Mouse (Mus musculus) layer of hippocampus, adult 9-10 months (tissue): ENCODE measurements at regions not wholly inside any gene's neighbourhood (a gene's known extent, or its start where the extent isn't known, plus 50 kb on each side); places are given as distances from the start of the nearest gene placed in this dataset.

Experiments
- DNase-seq: peaks from one replicate; pipeline ENCODE4 v3.0.0; 2022; ENCODE audit warnings: low spot score

DNA sequence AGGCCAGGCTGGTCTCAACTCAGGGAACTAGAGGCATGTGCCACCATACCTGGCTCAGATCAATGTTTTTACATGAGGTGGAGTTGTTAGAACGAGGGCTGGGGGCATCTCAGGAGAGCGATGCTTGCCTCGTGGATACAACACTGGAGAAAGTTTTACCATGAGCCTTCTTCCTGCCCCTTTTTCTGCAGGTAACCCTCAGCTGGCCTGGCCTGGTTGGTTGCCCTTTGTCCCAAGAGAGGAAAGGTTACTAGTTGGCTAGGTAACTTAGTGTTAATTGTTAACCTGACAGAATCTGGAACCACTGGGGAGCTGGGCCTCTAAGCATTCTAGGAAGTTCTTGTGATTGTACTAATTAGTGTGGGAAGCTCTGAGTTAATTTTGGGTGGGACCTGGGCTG is 81.0 kb upstream of the Sertad2 start:
- no peak for DNase-seq

DNA sequence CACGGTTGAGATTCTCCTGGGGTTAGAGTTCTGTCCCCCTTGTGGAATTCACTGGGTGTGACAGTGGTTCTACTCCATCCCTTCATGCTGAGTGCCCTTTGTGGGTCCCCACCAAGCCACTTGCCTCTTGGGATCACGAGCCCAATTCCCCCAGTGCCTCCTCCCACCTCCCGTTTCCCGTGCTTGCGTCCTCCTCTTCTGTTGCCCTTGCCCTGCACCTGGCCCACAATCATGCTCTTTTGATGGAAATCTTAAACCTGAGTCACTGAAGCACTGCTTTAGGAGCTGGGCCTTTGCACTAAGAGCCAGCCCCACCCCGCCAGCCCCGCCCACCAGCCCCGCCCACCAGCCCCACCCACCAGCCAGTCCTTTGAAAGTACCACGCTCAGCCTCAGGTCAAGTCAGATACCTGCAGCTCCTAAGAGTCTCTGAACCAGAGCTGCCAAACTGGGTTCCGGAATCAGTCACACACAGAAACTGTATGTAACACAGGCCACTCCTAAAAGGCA is 79.8 kb upstream of the Sertad2 start:
- DNase-seq: no peak

DNA sequence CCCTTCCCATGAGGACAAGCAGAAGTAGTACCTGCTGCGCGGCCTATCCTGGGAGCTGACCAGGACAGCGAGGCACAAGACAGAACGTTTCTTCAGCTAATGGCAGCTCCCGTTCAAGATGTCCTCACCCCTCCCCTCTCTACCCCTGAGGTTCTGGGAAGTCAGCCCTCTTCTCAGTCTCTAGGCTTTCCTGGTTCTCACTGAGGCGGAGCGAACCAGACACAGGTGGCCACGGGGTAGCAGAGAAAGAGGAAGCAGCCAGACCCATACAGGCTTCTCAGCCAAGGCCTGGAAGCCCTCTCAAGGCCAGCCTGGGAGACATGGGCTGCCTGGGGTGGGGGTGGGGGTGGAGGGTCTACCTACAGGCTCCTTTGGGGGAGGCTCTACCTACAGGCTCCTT is 78.5 kb upstream of the Sertad2 start:
- no peak for DNase-seq

DNA sequence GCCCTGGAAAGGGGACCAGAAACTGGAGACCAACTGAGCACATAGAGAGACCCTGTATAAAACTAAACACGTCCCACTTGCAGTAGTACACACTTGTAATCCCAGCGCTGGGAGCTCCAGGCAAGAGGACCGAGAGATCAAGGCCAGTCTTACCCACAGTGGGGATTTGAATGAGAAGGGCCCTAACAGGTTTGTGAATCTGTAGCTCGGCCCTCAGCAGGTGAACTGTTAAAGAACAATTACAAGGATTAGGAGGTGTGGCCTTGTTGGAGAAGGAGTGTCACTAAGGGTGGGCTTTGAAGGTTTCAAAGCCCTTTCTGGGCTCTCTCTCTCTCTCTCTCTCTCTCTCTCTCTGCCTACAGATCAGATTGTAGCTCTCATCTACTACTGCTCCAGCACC is 76.5 kb upstream of the Sertad2 start:
- DNase-seq: no peak

DNA sequence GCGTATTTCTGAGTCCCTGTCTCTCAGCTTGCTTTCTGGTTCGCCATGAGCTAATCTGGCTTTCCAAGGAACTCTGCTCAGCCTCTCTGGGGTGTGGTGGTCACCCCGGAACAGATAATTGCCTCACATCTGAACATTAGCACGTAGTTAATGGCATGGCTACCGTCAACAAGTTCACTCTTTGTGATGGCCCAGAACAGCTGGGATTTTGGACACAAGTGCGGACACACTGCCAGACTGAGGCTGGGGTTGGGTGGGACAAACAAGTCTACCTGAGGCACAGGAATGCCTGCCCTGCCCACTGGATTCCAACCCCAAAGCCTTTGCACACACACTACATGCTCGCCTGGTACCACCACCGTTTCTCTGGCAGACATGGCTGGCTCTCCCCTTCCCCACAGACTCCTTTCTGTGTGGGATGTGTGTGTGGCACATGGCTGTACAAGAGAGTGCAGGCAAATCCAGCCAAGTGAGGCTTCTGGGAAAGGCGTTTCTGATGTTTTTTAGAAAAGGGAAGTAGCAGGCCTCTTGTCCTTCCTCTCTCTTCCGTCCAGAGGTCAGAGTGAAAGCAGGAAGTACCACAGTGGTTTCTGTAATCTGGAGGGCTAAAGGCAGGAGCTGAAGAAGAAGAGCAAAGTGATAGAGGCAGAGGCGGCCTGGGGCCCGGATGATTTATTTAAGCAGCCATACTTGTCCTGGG is 74.6 kb upstream of the Sertad2 start:
- no peak for DNase-seq

DNA sequence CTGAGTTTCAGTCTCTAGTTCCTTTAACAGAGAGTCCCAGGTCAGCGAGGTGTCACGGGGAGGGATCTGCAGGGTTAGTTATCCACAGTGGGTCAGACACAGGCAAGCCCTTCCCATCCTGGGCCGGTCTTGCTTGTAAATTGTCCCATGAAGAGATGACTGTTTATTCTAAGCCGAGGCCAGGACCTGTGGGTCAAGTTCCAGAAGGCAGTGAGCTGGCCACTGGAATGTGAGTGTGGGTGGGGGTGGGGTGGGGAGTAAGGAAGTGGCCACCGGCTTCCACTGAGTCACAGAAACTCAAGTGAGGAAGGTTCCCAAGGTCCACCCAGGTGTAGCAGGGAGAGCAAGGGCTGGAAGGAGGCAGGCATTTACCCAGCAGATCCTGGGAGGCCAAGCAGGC is 73.7 kb upstream of the Sertad2 start:
- DNase-seq: no peak

DNA sequence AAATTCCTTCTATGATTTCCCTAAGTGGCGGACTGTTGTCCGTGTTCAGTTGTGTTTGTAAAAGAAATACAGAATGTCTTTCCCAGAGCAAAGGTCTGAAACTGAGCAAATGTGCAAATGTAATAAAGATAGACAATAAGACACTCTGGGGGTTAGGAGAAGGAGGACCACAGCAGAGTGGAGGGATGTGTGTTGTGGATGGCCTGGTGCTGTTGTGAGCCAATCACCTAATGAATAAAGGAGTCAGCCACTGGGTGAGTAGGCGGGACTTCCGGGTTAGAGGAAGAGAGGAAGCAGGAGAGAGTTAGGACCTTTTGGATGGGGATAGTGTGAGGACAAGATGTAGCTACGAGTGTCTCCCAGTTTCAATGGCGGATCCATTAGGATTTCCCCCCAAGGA is 72.7 kb upstream of the Sertad2 start:
- DNase-seq: no peak

DNA sequence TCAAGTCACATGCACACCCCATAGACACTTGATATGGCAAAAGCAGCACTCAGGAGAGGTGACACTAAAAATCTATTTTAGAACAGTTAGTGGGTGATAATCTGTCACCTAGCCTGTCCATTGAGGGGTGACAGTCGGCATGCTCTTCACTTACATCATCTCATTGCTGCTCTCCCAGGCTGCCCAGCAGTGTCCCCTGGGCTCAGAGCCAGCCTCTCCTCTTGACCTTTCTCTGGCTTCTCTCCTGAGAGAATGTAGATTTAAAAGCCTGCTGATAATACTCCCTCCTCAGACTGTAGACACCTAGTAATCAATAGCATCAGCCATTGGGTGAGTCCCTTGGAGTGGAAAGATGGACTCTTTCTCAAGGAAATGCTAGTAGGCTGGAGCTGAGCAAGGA is 70.7 kb upstream of the Sertad2 start:
- no peak for DNase-seq

DNA sequence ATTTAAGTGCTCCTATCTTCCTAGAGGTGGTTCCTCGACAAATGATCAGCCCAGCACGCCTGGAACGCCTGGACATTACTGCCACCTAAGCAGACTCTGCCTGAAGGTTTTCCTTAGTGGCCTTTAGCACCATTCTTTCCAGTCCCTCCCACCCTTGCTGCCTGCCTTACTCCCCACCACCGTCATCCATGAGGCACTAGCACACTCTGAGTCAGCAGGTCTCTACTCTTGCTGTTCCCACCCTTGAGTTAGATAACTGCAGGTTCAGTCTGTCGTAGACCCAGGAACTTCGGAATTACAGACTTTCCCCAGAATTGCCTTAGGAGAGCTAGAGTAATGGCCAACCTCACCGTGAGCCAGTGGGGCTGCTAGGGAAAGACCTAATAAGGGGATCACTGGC is 67.4 kb upstream of the Sertad2 start:
- DNase-seq: no peak

DNA sequence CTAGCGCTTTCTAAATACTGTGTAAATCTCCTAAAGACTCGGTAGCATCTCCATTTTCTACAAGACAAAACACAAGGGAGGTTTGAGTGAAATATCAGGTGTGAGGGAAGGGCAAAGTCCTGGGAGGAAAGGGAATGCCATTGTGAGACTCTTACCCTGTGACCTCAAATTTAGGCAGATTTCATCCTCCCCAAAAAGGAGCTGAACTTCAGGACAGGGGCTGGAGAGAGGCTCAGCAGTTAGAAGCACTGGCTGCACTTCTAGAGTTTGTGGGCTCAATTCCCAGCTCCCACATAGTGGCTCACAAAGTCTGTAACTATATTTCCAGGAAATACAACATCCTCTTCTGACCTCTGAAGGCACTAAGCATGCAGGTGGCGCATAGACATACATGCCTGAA is 66.6 kb upstream of the Sertad2 start:
- no peak for DNase-seq

DNA sequence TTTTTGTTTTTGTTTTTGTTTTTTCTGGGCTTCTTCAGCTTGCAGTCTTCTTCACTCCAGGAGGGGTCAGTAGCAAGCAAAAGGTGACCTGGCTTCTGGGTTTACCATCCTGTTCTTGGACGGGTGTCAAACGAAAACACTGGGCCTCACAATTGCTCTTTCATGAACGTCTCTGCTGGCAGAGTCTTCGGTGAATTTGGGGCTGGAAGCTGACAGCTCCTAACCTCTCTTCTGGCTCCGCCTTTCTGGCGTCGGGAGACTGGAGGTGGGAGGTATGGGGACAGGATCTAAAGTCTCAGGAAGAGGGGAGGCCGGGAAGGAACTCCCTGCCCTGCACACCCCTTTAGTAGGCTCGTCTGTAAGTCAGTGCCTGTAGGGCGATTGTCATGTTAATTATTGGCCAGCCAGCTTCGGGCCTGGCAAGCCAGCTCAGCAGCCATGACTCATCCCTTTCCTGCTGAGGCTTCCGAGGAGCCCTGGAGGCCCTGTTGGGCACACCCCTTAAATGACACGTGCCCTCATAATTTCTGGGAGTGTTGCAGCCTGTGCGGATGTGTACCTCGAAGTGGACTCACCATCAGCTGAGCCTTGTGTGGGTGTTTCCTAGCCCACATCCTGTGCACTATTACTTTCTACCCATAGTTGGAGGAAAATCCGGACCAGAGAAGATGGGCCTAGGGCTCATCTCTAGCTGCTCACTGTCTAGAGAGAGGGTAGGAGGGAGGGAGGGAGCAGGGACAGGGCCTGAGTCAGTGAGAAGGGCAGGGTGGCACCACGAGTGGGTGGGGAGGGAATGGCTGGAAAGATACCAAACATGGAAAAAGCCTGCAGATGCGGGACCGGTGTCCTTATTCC is 65.6 kb upstream of the Sertad2 start:
- DNase-seq: no peak

DNA sequence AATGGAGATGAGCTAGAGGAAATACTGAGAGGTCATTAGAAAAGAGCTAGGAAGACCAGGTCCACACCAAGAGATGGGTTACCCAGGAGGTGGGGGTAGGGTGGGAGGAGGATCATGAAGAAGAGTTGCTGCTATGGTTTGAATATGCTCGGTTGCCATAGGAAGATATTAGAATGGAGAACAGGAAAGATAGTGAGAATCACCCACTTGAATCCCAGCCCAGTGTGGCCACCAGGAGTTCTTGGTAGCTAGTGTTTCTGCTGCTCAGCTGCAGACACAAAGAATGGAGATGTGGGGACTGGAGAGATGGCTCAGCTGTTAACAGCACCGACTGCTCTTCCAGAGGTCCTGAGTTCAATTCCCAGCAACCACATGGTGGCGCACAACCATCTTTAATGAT is 62.4 kb upstream of the Sertad2 start:
- no peak for DNase-seq

DNA sequence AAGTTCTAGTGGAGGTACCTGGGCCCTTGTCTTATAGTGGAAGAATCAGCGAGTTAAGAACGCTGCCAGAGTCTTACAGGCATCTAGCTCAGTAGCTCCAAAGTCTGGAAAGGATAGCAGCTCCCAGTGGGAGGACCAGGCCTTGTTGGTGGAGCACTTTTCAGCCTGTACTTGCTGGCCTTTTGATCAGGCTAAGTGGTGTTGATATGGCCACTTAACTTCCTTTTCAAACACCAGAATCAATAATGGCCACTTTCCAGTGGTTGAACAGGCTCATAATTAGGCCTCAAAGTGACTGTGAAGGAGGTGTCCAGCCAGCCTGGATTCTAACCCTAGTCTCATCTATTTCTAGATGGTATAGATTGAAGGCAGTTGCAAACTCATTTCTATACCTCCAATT is 57.7 kb upstream of the Sertad2 start:
- no peak for DNase-seq
